Mouse (Mus musculus) urinary bladder, adult 2 months (tissue): ENCODE results near the gene Adamtsl4. TPM values are rescaled to one million over a fixed set of nuclear protein-coding genes. Genes with fewer than 3 reads are reported as not detected.

Source experiments
- DNase-seq: peaks from one replicate; pipeline ENCODE4 v3.0.0; 2022; ENCODE audit warnings: low spot score
- polyA plus RNA-seq: library from polyadenylated mRNA; depleted of rRNA; stranded (reverse); fragments of >200 nt; gene quantifications from 2 replicates; pipeline ENCODE4 v1.2.3, GENCODE M21; 2012; rRNA removed

Adamtsl4 gene
- polyA plus RNA-seq, result 52.4 and 58.8 TPM in 2 replicates

DNA sequence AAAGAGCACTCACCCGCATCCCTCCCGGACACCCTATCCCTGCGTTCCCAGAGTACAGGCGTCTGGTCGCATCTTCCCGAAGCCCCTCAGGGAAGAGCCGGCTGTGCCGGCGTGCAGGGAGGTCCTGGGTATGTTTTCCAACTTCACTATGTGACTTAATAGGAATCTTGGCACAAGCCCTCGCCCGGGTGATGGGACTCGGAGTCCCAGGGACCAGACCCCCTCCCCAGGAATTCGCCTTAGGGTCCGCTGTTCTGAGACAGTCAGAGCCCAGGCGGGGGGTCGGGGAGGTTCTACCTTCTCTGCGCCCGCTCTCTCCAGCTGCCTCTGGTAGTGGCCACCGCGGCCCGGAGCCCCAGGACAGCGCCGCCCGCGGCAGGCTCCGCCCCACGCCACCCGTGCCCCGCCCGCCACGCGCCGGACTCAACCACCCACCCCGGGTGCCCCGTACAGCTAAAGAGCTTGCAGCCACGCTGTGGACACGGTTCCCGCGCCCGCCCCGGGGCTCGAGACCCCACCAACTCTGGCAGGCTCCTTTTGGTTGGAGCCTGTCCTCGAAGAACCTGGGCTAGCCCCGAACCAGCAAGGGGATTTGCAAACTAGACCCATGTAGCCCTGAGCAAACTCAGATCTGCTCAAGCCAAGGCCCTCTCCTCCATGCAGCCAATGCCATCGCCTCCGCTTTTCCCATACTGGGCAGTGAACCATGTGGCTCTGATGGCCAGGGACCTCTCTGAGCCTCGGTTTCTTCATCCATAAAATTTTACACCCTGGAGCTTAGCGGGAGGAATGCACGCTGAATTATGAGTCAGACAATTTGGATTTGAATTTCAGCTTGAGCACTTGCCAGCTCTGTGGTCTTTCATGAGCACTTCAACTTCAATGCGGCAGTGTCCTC lies at the start of gene Adamtsl4:
Gene Adamtsl4, minus strand, starts transcription at position 394 of the 898 bp plus-strand sequence.
- DNase-seq, result peak; percentile 81

GRCm38 (mm10) chr3:95735071-95735670 lies 47.5 kb upstream of the Adamtsl4 start:
- no peak for DNase-seq

DNA sequence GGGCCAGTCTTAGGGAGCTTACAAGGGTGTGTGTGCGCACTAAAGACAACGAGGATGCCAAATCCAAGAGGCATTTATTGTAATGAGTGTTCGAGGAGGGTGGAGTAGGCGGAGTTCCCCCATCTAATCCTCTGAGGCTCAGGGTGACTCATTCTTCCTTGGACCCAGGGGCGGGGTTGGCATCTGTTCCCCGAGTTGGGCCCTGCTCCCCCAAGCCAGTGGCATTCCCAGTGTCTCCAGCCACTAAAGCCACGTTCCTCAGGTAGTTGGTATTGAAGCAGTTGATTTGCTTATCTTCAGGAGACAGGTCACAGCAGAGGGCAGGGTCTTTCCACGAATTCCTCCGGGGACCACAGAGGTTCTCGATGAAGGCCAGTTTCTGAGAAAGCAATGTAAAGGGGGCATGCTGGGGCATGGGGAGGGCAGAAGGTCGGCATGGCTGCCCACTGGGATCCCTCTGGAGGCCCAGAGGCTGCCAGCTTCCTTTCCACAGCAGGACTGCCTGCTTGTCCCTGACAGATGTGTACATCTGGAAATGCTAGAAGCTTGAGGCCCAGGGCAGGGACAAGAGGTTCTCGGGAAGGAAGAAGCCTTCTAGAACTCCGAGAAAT lies 46.5 kb upstream of the Adamtsl4 start:
- DNase-seq, result no peak

- no peak for DNase-seq
These were observed 45.2 kb upstream of the Adamtsl4 start for GRCm38 (mm10) chr3:95732744-95733521.

DNA sequence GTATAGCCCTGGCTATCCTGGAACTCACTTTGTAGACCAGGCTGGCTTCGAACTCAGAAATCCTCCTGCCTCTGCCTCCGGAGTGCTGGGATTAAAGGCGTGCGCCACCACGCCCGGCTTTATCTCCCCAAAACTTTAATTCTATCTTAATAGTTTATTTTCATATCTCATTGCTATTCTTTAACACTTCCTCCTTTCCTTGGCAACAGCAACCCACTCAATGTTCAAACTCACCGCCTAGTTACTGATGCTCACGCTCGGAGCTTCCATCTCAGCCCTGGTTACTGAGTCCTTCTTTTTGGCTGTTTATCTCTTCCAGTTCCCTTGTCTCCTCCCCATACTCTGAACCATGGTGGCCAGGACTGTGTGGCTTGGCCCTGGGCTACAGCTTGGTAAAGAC lies 44.6 kb upstream of the Adamtsl4 start:
- no peak for DNase-seq

DNA sequence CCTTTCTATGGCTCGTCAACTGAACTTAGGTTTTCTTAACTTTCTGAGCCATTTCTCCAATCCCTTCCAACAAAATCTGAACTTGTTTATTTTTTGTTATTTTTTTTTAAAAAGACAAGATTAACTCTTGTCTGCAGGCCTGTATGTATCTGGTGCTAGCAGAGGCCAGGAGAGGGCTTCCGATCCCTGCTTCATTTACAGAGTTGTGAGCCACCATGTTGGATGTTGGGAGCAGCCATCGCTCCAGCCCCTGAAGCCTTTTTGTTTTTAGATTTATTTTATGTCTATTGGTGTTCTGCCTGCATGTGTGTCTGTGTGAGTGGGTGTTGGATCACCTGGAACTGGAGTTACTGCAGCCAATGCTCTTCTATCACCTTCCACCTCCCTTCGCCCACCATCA lies 44.1 kb upstream of the Adamtsl4 start:
- no peak for DNase-seq

- no peak for DNase-seq
These were observed 42.7 kb upstream of the Adamtsl4 start for GRCm38 (mm10) chr3:95730431-95730830.

- no peak for DNase-seq
These were observed 41.2 kb upstream of the Adamtsl4 start for GRCm38 (mm10) chr3:95728906-95729305.

DNA sequence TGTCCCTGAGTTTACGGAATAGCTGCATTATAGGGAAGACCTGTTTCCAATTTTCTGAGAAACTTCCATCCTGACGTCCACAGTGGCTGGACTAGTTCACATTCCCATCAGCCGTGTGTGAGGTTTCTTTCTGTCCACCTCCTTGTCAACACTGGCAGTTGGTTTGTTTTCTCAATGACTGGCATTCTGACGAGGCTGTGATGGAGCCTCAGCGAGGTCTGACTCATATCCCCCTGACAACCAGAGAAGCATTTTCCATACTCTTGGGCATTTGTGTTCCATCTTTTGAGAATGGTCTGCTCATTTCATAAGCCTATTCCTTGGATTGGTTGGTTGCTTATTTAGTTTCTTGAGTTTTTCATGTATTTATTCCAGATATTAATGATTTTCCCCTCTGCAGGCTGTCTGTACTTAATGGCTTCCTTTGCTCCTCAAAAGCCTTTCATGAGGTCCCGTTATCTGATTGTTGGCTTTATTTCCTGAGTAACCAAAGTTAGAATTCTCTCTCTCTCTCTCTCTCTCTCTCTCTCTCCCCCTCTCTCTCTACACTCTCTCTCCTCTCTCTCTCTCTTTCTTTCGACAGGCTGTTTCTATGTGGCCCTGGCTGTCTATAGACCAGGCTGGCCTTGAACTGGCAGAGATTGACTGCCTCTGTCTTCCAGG lies 39.1 kb upstream of the Adamtsl4 start:
- no peak for DNase-seq

- DNase-seq, result no peak
These were observed 38.1 kb upstream of the Adamtsl4 start for GRCm38 (mm10) chr3:95725863-95726262.

GRCm38 (mm10) chr3:95722386-95722785 lies 34.7 kb upstream of the Adamtsl4 start:
- no peak for DNase-seq

- DNase-seq, result no peak
These were observed 30.4 kb upstream of the Adamtsl4 start for GRCm38 (mm10) chr3:95718153-95718552.

GRCm38 (mm10) chr3:95716075-95716474 lies 28.4 kb upstream of the Adamtsl4 start:
- no peak for DNase-seq

GRCm38 (mm10) chr3:95709967-95710366 lies 22.2 kb upstream of the Adamtsl4 start:
- no peak for DNase-seq

DNA sequence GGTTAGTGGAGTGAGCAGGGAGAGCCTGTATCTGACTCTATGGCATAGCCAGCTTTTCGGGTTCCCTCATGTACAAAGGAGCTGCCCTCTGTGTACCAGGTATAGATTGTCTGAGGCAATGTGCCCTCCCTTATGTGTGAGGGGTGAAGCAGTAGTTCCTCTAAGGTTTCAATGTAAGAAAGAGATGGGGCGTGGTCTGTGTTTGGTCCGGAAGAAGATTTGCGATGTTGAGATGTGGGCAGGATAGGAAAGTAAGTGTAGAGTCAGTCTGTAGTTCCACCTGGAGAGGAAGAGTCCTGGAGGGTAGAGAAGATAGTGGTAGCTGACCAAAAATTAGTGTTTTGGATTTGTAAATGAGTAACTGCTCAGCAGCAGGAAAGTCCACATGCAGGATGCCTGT lies 21.3 kb upstream of the Adamtsl4 start:
- DNase-seq, result no peak

DNA sequence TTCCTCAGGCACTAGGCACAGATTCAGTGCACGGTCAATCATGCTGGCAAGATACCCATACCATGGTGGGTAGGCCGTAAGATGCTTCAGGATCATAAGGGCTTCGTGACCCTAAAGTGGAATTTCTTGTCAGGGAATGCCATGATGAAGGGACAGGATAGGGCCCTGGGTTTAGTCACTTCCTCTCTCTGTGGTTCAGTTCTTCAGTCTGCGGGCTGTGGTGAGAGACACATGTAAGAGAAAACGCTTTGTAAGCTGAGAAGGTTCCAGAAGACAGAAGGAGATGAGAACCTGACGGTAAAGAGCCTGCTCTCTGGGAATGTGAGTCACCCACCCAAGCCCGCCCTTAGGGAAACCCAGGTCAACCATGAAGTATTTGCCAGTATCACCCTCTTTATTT lies 19.8 kb upstream of the Adamtsl4 start:
- DNase-seq, result no peak

DNA sequence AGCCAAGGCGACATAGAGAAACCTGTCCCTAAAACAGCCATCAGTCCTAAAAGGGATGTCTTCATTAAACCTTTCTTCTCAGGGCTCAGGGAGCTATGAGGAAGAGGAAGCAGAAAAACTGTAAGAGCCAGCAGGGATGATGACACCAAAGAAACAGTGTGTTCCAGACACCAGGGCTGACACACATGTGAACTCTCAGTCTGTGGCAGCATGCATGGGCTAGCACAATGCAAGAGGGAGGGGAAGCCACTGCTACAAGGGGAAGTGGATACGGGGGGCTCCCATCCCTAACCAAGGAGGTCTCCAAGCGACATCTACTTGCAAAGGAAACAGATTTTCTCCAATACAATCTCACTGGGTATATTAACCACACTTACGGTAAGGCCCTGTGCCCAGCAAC lies 18.6 kb upstream of the Adamtsl4 start:
- DNase-seq, result no peak

- no peak for DNase-seq
These were observed 16.9 kb upstream of the Adamtsl4 start for GRCm38 (mm10) chr3:95704612-95705011.

- no peak for DNase-seq
These were observed 15.6 kb upstream of the Adamtsl4 start for GRCm38 (mm10) chr3:95703276-95703675.

GRCm38 (mm10) chr3:95701877-95702540 lies 14.3 kb upstream of the Adamtsl4 start:
- DNase-seq, result peak; percentile 55

GRCm38 (mm10) chr3:95701085-95701484 lies 13.4 kb upstream of the Adamtsl4 start:
- DNase-seq, result no peak
